Mouse (Mus musculus) neural tube, embryonic 11.5 days (tissue): ENCODE measurements at regions not wholly inside any gene's neighbourhood (a gene's known extent, or its start where the extent isn't known, plus 50 kb on each side); places are given as distances from the start of the nearest gene placed in this dataset.
"Not testable (repeated sequence)": the region's sequence is repeated elsewhere in the genome, so short reads cannot be mapped to it uniquely, and the experiment has no call there.

Source experiments
- ATAC-seq: fragments of 200-750 bp; cut with Nextera tagmentation; 2 replicates; pipeline ENCODE4 v1.8.0; 2017; ENCODE audit warnings: moderate number of reproducible peaks, mild to moderate bottlenecking, moderate TSS enrichment, moderate library complexity; ENCODE audit not compliant: insufficient read depth, low FRiP score, low TSS enrichment
- DNase-seq: peaks from one replicate; pipeline ENCODE4 v3.0.0-alpha.2; 2015; ENCODE audit warnings: low spot score
- H3K27ac ChIP-seq: fragments of 300-500 bp; sonication (generic); 2 replicates; pipeline ENCODE4 v1.5.1; 2014; ENCODE audit warnings: low read depth, mild to moderate bottlenecking, low read length
- H3K27me3 ChIP-seq: fragments of 300-500 bp; sonication (generic); 2 replicates; pipeline ENCODE4 v1.6.1; 2014; ENCODE audit warnings: mild to moderate bottlenecking, low read length, mixed read lengths; ENCODE audit not compliant: control insufficient read depth, insufficient read depth
- H3K36me3 ChIP-seq: fragments of 300-500 bp; sonication (generic); 2 replicates; pipeline ENCODE4 v1.6.1; 2014; ENCODE audit warnings: mild to moderate bottlenecking, low read length, moderate library complexity, mixed read lengths; ENCODE audit not compliant: control insufficient read depth, insufficient read depth
- H3K4me1 ChIP-seq: fragments of 300-500 bp; sonication (generic); 2 replicates; pipeline ENCODE4 v1.6.1; 2014; ENCODE audit warnings: low read length, mixed read lengths; ENCODE audit not compliant: control insufficient read depth, insufficient read depth
- H3K4me2 ChIP-seq: fragments of 300-500 bp; sonication (generic); 2 replicates; pipeline ENCODE4 v1.6.1; 2014; ENCODE audit warnings: low read depth, mild to moderate bottlenecking, moderate library complexity
- H3K4me3 ChIP-seq: fragments of 300-500 bp; sonication (generic); 2 replicates; pipeline ENCODE4 v1.5.1; 2014; ENCODE audit warnings: low read depth, low read length
- H3K9ac ChIP-seq: fragments of 300-500 bp; sonication (generic); 2 replicates; pipeline ENCODE4 v1.6.1; 2014; ENCODE audit warnings: mild to moderate bottlenecking, low read length
- H3K9me3 ChIP-seq: fragments of 300-500 bp; sonication (generic); 2 replicates; pipeline ENCODE4 v1.6.1; 2016; ENCODE audit warnings: low read length; ENCODE audit not compliant: control insufficient read depth
- WGBS: fragments of 180-500 bp; shearing (Covaris S2); extraction: QIAGEN DNeasy Blood & Tissue Kit; methylation state at CpG from one replicate; pipeline ENCODE4 v1.1.7; 2014; 5-methylcytosine and 5-hydroxymethylcytosine counted together

GRCm38 (mm10) chr17:15253271-15253670 is 123.4 kb downstream of the Dll1 start:
- Histone ChIP-seq H3K9me3 (no peaks in the 10 kb centered on the region), H3K36me3 (no peaks in the 10 kb centered on the region), H3K27ac (no peak overlapping the region), H3K4me3 (no peak overlapping the region), H3K27me3 (no peaks in the 10 kb centered on the region), H3K9ac (no peak overlapping the region), H3K4me1 (peaks cover 4% of the 10 kb centered on the region; the same call in 1 of the 2 replicates), H3K4me2 (no peak overlapping the region)
- 92% methylated on average over 1 of the region's 1 CpGs for WGBS
- no peak for ATAC-seq
- no peak for DNase-seq

- no peaks in the 10 kb centered on the region for H3K36me3 ChIP-seq
- H3K4me1 ChIP-seq, result peaks cover 12% of the 10 kb centered on the region
- ATAC-seq (no peak), DNase-seq (no peak)
- WGBS, result 77% methylated on average over 2 of the region's 2 CpGs
- no peak overlapping the region for H3K27ac ChIP-seq
- no peaks in the 10 kb centered on the region for H3K27me3 ChIP-seq
- no peak overlapping the region for H3K4me2 ChIP-seq
- no peak overlapping the region for H3K4me3 ChIP-seq
- H3K9ac ChIP-seq, result no peak overlapping the region
- H3K9me3 ChIP-seq, result no peaks in the 10 kb centered on the region
Observed at GRCm38 (mm10) chr17:15252187-15252586, 124.5 kb downstream of the Dll1 start.

- ATAC-seq (no peak), DNase-seq (no peak)
- Histone ChIP-seq H3K4me2 (no peak overlapping the region), H3K27me3 (no peaks in the 10 kb centered on the region), H3K9ac (no peak overlapping the region), H3K36me3 (no peaks in the 10 kb centered on the region), H3K4me1 (peaks cover 12% of the 10 kb centered on the region), H3K4me3 (no peak overlapping the region), H3K9me3 (no peaks in the 10 kb centered on the region), H3K27ac (no peak overlapping the region)
- WGBS, result 85% methylated on average over 1 of the region's 1 CpGs
Observed at GRCm38 (mm10) chr17:15251641-15252040, 125.0 kb downstream of the Dll1 start.

- no peak overlapping the region for H3K4me3 ChIP-seq
- H3K9ac ChIP-seq, result peak overlapping the region; percentile 48
- H3K27me3 ChIP-seq, result no peaks in the 10 kb centered on the region
- no peaks in the 10 kb centered on the region for H3K9me3 ChIP-seq
- peak overlapping the region; percentile 89 for H3K27ac ChIP-seq
- no peak overlapping the region for H3K4me2 ChIP-seq
- DNase-seq (no peak), ATAC-seq (no peak)
- no peaks in the 10 kb centered on the region for H3K36me3 ChIP-seq
- peaks cover 12% of the 10 kb centered on the region for H3K4me1 ChIP-seq
- 5% methylated on average over 4 of the region's 4 CpGs for WGBS
Observed at GRCm38 (mm10) chr17:15248417-15248791, 128.3 kb downstream of the Dll1 start.

- Histone ChIP-seq H3K4me3 (no peak overlapping the region; the same call in 1 of the 2 replicates), H3K27me3 (no peaks in the 10 kb centered on the region), H3K4me2 (peak overlapping the region; percentile 29), H3K36me3 (no peaks in the 10 kb centered on the region), H3K4me1 (peaks cover 12% of the 10 kb centered on the region), H3K9me3 (no peaks in the 10 kb centered on the region), H3K27ac (peak overlapping the region; percentile 89), H3K9ac (peak overlapping the region; percentile 48)
- DNase-seq, result peak; percentile 88
- peak; percentile 98 for ATAC-seq
- 3% methylated on average over 20 of the region's 20 CpGs for WGBS
Observed at GRCm38 (mm10) chr17:15247546-15248416, 128.9 kb downstream of the Dll1 start.

GRCm38 (mm10) chr17:15242976-15243635 is 133.6 kb downstream of the Dll1 start:
- WGBS, result 86% methylated on average over 6 of the region's 6 CpGs
- ATAC-seq, result no peak
- Histone ChIP-seq H3K36me3 (no peaks in the 10 kb centered on the region), H3K4me3 (no peak overlapping the region), H3K4me1 (peaks cover 7% of the 10 kb centered on the region), H3K9me3 (no peaks in the 10 kb centered on the region), H3K9ac (no peak overlapping the region), H3K27me3 (no peaks in the 10 kb centered on the region), H3K4me2 (no peak overlapping the region), H3K27ac (no peak overlapping the region)
- no peak for DNase-seq

- Histone ChIP-seq H3K27ac (no peak overlapping the region), H3K4me1 (no peaks in the 10 kb centered on the region), H3K4me2 (no peak overlapping the region), H3K4me3 (no peak overlapping the region), H3K27me3 (no peaks in the 10 kb centered on the region), H3K9me3 (no peaks in the 10 kb centered on the region), H3K9ac (no peak overlapping the region), H3K36me3 (no peaks in the 10 kb centered on the region)
- ATAC-seq (no peak), DNase-seq (no peak)
- WGBS, result 80% methylated on average over 8 of the region's 8 CpGs
Observed at GRCm38 (mm10) chr17:15242356-15242755, 134.3 kb downstream of the Dll1 start.

GRCm38 (mm10) chr17:15241491-15241890 is 135.2 kb downstream of the Dll1 start:
- Histone ChIP-seq H3K4me2 (no peak overlapping the region), H3K9ac (no peak overlapping the region), H3K4me1 (no peaks in the 10 kb centered on the region), H3K27me3 (no peaks in the 10 kb centered on the region), H3K36me3 (no peaks in the 10 kb centered on the region), H3K9me3 (no peaks in the 10 kb centered on the region), H3K4me3 (no peak overlapping the region), H3K27ac (no peak overlapping the region)
- ATAC-seq (no peak), DNase-seq (no peak)
- 97% methylated on average over 1 of the region's 1 CpGs for WGBS

- WGBS, result 78% methylated on average over 12 of the region's 12 CpGs
- H3K9me3 ChIP-seq, H3K4me2 ChIP-seq, DNase-seq, H3K4me1 ChIP-seq, ATAC-seq, H3K27me3 ChIP-seq, H3K27ac ChIP-seq, H3K36me3 ChIP-seq, H3K9ac ChIP-seq, H3K4me3 ChIP-seq: not testable (repeated sequence)
Observed at GRCm38 (mm10) chr17:15240641-15241040, 136.0 kb downstream of the Dll1 start.
